Mouse (Mus musculus) midbrain, postnatal 0 days (tissue): ENCODE measurements at regions not wholly inside any gene's neighbourhood (a gene's known extent, or its start where the extent isn't known, plus 50 kb on each side); places are given as distances from the start of the nearest gene placed in this dataset.

Source experiments
- ATAC-seq: fragments of 200-750 bp; cut with Nextera tagmentation; 2 replicates; pipeline ENCODE4 v1.8.0; 2017; ENCODE audit warnings: moderate number of reproducible peaks, mild to moderate bottlenecking, moderate TSS enrichment, moderate library complexity; ENCODE audit not compliant: low FRiP score
- DNase-seq: peaks from one replicate; pipeline ENCODE4 v3.0.0-alpha.2; 2015; ENCODE audit warnings: low spot score
- H3K27ac ChIP-seq: fragments of 300-500 bp; sonication (generic); 2 replicates; pipeline ENCODE4 v1.5.1; 2014; ENCODE audit warnings: low read depth, mild to moderate bottlenecking, low read length, mixed read lengths
- H3K27me3 ChIP-seq: fragments of 300-500 bp; sonication (generic); 2 replicates; pipeline ENCODE4 v1.6.1; 2014; ENCODE audit warnings: low read length, control low read depth, mixed read lengths; ENCODE audit not compliant: insufficient read depth
- H3K36me3 ChIP-seq: fragments of 300-500 bp; sonication (generic); 2 replicates; pipeline ENCODE4 v1.6.1; 2014; ENCODE audit warnings: low read length, control low read depth, mixed read lengths; ENCODE audit not compliant: insufficient read depth
- H3K4me1 ChIP-seq: fragments of 300-500 bp; sonication (generic); 2 replicates; pipeline ENCODE4 v1.6.1; 2014; ENCODE audit warnings: mild to moderate bottlenecking, control low read depth, antibody characterized with exemption, low read length, mixed read lengths; ENCODE audit not compliant: insufficient read depth
- H3K4me2 ChIP-seq: fragments of 300-500 bp; sonication (generic); 2 replicates; pipeline ENCODE4 v1.6.1; 2014; ENCODE audit warnings: low read depth, mild to moderate bottlenecking, low read length, mixed read lengths; ENCODE audit not compliant: poor library complexity, severe bottlenecking
- H3K4me3 ChIP-seq: fragments of 300-500 bp; sonication (generic); 2 replicates; pipeline ENCODE4 v1.5.1; 2014; ENCODE audit warnings: low read depth, mild to moderate bottlenecking, low read length, moderate library complexity
- H3K9ac ChIP-seq: fragments of 300-500 bp; sonication (generic); replicated peaks from 2 replicates; pipeline ENCODE4 v1.6.1; 2014; ENCODE audit warnings: mild to moderate bottlenecking, low read length, moderate library complexity, mixed read lengths; ENCODE audit not compliant: poor library complexity, severe bottlenecking
- H3K9me3 ChIP-seq: fragments of 300-500 bp; sonication (generic); 2 replicates; pipeline ENCODE4 v1.6.1; 2016; ENCODE audit warnings: low read length, control low read depth
- CTCF ChIP-seq: IDR thresholded peaks from 2 replicates; pipeline ENCODE4 v1.5.1; 2016; ENCODE audit warnings: antibody characterized with exemption, mild to moderate bottlenecking
- WGBS: fragments of 180-500 bp; shearing (Covaris S2); extraction: QIAGEN DNeasy Blood & Tissue Kit; methylation state at CpG from one replicate; pipeline ENCODE4 v1.1.7; 2014; 5-methylcytosine and 5-hydroxymethylcytosine counted together

DNA sequence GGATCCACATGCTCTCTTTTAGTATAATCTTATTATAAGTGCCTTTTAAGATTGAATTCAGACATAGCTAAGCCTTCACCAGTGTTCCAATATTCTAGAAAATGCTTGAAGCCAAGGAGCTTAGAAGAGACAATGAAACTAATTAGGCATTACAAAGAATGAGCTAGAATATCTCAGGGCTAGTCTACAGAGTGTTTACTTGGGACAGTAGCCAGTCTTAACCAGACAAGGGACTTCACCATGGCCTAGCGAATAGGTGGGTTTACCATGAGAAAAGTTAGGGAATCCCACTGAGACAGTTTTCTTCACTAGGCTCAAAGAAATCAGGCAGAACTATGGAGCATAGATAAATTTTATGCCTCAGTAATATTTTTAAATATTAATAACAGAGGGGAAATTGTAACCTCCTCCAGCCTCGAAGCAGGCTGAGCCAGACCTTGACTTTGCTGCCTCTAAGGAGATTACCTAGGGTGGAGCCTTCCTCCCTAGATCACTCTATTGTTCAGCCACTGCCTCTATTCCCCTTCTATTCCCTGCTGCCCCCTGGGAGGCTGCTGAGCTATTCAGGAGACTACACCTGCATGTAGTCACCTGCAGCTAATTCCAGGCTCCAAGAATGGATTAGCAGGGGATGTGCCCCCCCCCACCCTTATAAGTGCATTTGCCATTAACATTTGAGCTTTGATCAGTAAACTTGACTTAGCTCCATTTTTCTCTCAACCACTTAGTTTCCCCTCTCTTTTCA is 1014.5 kb upstream of the Arrdc3 start:
- H3K4me3 ChIP-seq, result no peak overlapping the region
- no peaks in the 10 kb centered on the region for H3K4me1 ChIP-seq
- H3K27me3 ChIP-seq, result no peaks in the 10 kb centered on the region
- H3K4me2 ChIP-seq, result no peak overlapping the region
- 65% methylated on average over 2 of the region's 2 CpGs for WGBS
- TF ChIP-seq CTCF, result no peak
- no peak overlapping the region for H3K9ac ChIP-seq
- no peak for DNase-seq
- ATAC-seq, result no peak
- H3K27ac ChIP-seq, result no peak overlapping the region
- H3K9me3 ChIP-seq, result peaks cover 4% of the 10 kb centered on the region; the same call in 1 of the 2 replicates
- H3K36me3 ChIP-seq, result no peaks in the 10 kb centered on the region

DNA sequence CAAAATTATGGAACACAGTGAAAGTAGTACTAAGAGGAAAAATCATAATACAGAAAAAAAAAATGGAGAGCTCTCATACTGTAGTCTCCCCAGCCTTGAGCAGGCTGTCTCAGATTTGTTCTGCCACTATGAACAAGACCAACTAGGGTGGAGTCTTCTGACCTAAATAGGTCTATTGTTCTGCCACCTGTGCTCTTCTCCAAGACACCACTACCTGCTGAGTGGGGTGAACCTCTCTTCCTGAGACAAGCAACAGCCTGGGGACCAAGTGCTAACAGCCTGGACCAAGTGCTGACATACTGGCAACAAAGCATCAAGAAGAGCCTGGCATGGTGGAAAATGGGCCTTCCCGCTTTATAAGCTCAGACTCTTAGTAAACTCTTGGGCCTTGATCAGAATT is 1003.0 kb upstream of the Arrdc3 start:
- no peaks in the 10 kb centered on the region for H3K36me3 ChIP-seq
- no peak for TF ChIP-seq CTCF
- no peak for DNase-seq
- no peak overlapping the region for H3K9ac ChIP-seq
- H3K9me3 ChIP-seq, result no peaks in the 10 kb centered on the region
- H3K27me3 ChIP-seq, result no peaks in the 10 kb centered on the region
- WGBS, result 91% methylated on average over 1 of the region's 1 CpGs
- no peaks in the 10 kb centered on the region for H3K4me1 ChIP-seq
- H3K27ac ChIP-seq, result no peak overlapping the region
- no peak overlapping the region for H3K4me3 ChIP-seq
- H3K4me2 ChIP-seq, result no peak overlapping the region
- no peak for ATAC-seq

DNA sequence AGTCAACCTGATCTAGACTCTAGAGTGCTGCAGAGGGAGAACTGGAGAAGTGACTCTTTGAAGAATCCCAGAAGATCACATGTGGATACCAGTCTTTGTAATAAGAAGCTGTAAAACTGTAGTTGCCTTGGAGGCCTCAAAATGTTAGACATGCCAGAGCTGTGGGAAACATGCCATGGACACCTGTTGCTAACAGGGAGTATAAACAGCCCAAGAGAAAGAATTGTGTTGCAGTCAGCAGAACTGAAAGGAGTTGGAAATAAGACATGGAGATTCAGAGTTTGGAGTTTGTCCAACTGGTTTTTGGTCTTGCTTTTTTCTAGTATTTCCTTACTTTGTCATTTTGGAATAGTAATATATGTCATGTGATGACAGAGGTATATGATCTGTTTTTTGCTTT is 997.2 kb upstream of the Arrdc3 start:
- no peak for ATAC-seq
- no peak for DNase-seq

DNA sequence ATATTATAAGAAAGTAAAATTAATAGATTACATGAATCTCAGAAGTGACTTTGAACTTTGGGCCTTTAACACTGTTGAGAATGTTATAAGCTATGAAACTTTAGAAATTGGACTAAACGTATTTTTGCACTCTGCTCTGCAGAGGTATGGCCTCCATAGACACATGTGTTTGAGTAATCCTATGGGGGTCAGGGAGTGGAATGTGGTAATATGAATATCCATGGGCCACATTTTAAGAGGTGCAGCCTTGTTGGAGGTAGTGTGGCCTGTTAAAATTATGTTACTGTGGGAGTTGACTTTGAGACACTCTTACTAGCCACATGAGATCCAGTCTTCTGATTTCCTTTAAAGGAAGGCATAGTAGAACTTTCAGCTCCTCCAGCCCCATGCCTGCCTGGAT is 996.8 kb upstream of the Arrdc3 start:
- no peak overlapping the region for H3K27ac ChIP-seq
- H3K9me3 ChIP-seq, result no peaks in the 10 kb centered on the region
- WGBS, result 84% methylated on average over 1 of the region's 1 CpGs
- H3K9ac ChIP-seq, result no peak overlapping the region
- no peak for DNase-seq
- no peak overlapping the region for H3K4me3 ChIP-seq
- no peaks in the 10 kb centered on the region for H3K36me3 ChIP-seq
- no peak for ATAC-seq
- no peak overlapping the region for H3K4me2 ChIP-seq
- no peaks in the 10 kb centered on the region for H3K27me3 ChIP-seq
- no peaks in the 10 kb centered on the region for H3K4me1 ChIP-seq
- TF ChIP-seq CTCF, result no peak

More for the DNA sequence above, 997.2 kb upstream of the Arrdc3 start:
- no peak overlapping the region for H3K27ac ChIP-seq
- H3K9ac ChIP-seq, result no peak overlapping the region
- no peak for TF ChIP-seq CTCF
- H3K36me3 ChIP-seq, result no peaks in the 10 kb centered on the region
- no peaks in the 10 kb centered on the region for H3K9me3 ChIP-seq
- H3K27me3 ChIP-seq, result no peaks in the 10 kb centered on the region
- no peaks in the 10 kb centered on the region for H3K4me1 ChIP-seq
- no peak overlapping the region for H3K4me3 ChIP-seq
- no peak overlapping the region for H3K4me2 ChIP-seq
